In the genomic region with DNA sequence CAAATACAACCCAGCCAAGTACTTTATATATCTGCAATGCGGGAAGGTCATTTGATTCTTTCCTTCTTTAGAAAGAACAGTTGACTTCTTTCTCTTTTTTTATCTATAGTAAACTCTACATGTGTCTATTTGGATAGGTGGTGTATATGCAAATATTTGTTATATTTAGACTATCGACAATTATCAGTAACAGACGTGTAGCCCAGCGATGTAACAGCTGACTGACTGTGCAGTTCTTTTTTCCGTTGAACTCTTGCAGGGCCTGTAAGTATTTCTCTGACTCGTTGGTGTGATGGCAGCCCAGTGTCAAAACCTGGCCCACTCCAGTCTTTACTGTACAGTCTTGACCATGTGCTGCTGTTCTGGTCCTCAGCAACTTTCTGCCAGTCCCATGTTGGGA, we compare ENCODE assay signal across 24 mouse cellular contexts. TPM values are rescaled to one million over a fixed set of nuclear protein-coding genes. Genes with fewer than 3 reads are reported as not detected.
A peak's percentile ranks its signal among the peaks of the same experiment; 100 is the strongest.
DNase-seq lines count a peak whose midpoint lies in the region; ATAC-seq and TF ChIP-seq lines count a peak whose summit lies in the region.
"Had no signal": no experiment of that assay in that cellular context is flagged by ENCODE, and none has a peak within 500 bp of the region (broad histone marks: within the 10 kb centered on the region; RNA-seq: fewer than 3 reads in every experiment).

No protein-coding gene starts in this region.

- no peak overlapping the region for H3K4me3 ChIP-seq in G1E (ENCODE audit: low read depth, low read length)
- H3K4me3 ChIP-seq in MEL (ENCODE audit: control insufficient read depth in 1 of 2, insufficient read depth in 1 of 2, low read depth in 2 of 2, low read length in 2 of 2): peak overlapping the region; percentile 10 to 22
- H3K4me3 ChIP-seq in midbrain, postnatal 0 days (ENCODE audit: low read depth, low read length): no peak overlapping the region

- H3K9me3 ChIP-seq in G1E (replicated peaks) (no peaks in the 10 kb centered on the region), MEL (replicated peaks; ENCODE audit: insufficient read depth, low read length) (no peaks in the 10 kb centered on the region)
- H3K9me3 ChIP-seq in midbrain, postnatal 0 days (ENCODE audit: low read length): no peaks in the 10 kb centered on the region

- peak; percentile 62 for ATAC-seq in G1E (ENCODE audit: extremely low read depth, insufficient number of reproducible peaks, low FRiP score, poor library complexity, severe bottlenecking)
- ATAC-seq in midbrain, postnatal 0 days (ENCODE audit: low FRiP score): no peak
- ATAC-seq: activated CD4-positive, CD25-positive, alpha-beta regulatory T cell, adult 4 months; CD4-positive, CD25-positive, alpha-beta regulatory T cell, adult 4 months; Patski had no signal

- peak overlapping the region; percentile 79 for H3K27ac ChIP-seq in MEL (ENCODE audit: control insufficient read depth, low read depth, low read length)
- no peak overlapping the region for H3K27ac ChIP-seq in midbrain, postnatal 0 days (ENCODE audit: low read depth, low read length)

- H3K4me1 ChIP-seq in G1E (ENCODE audit: insufficient read depth, low read depth, low read length): peaks cover 48% of the 10 kb centered on the region
- peaks cover 10 to 19% of the 10 kb centered on the region in 2 experiments for H3K4me1 ChIP-seq in MEL (ENCODE audit: control insufficient read depth in 1 of 2, insufficient read depth in 2 of 2, low read length in 2 of 2)
- no peaks in the 10 kb centered on the region for H3K4me1 ChIP-seq in midbrain, postnatal 0 days (ENCODE audit: insufficient read depth, low read length)

- H3K36me3 ChIP-seq in G1E (replicated peaks): no peaks in the 10 kb centered on the region
- H3K36me3 ChIP-seq in MEL (ENCODE audit: control insufficient read depth in 1 of 2, insufficient read depth in 2 of 2, low read length in 2 of 2): peaks cover 0 to 17% of the 10 kb centered on the region in 2 experiments; a peak in 2 of 4 replicates
- no peaks in the 10 kb centered on the region for H3K36me3 ChIP-seq in midbrain, postnatal 0 days (ENCODE audit: insufficient read depth, low read length)

- WGBS in midbrain, postnatal 0 days: 83% methylated on average over 6 of the region's 6 CpGs

- TF ChIP-seq CTCF in G1E (IDR thresholded peaks at IDR 0.05; ENCODE audit: low read depth, low read length) (no peak), MEL (IDR thresholded peaks at IDR 0.05 in 2 of 3, conservative IDR thresholded peaks at IDR 0.05 in 1 of 3; ENCODE audit: control insufficient read depth in 1 of 3, insufficient read depth in 1 of 3, low read depth in 2 of 3, low read length in 3 of 3, poor library complexity in 1 of 3, severe bottlenecking in 1 of 3) (no peak)
- no peak for TF ChIP-seq CTCF in midbrain, postnatal 0 days (IDR thresholded peaks at IDR 0.05)

- TF ChIP-seq RAD21 in MEL (IDR thresholded peaks at IDR 0.05; ENCODE audit: low read depth, low read length): no peak

- TF ChIP-seq EP300 in MEL (IDR thresholded peaks at IDR 0.05; ENCODE audit: low read depth in 1 of 2, low read length in 2 of 2): peak; percentile 76 to 92

- DNase-seq in A20 (ENCODE audit: low read depth, low spot score) (peak; percentile 28), G1E (ENCODE audit: low spot score) (no peak), MEL (ENCODE audit: low read depth, low spot score) (peak; percentile 71)
- no peak for DNase-seq in midbrain, postnatal 0 days (ENCODE audit: low spot score)
- DNase-seq in adrenal gland, adult 18-20 months (ENCODE audit: low spot score in 2 of 2): no peak
- no peak for DNase-seq in heart, postnatal 4 days
- DNase-seq: adrenal gland, adult 2 months; adrenal gland, adult 8-10 months; adrenal gland, postnatal 10 days; adrenal gland, postnatal 14 days; adrenal gland, postnatal 25 days; adrenal gland, postnatal 36 days; B cell, adult 2 months; cerebellum, adult 11 months; cerebellum, adult 11-12 months; cerebellum, adult 18-20 months; cerebellum, adult 2 months; cerebellum, adult 8-10 months; cerebellum, adult 9-10 months; cerebellum, adult 9-11 months had no signal

- peak overlapping the region; percentile 51 for H3K9ac ChIP-seq in MEL (ENCODE audit: control insufficient read depth, low read depth, low read length, poor library complexity, severe bottlenecking)
- H3K9ac ChIP-seq in midbrain, postnatal 0 days (replicated peaks; ENCODE audit: low read length, poor library complexity, severe bottlenecking): no peak overlapping the region

- H3K27me3 ChIP-seq in G1E (ENCODE audit: insufficient read depth, low read length) (no peaks in the 10 kb centered on the region), MEL (ENCODE audit: control insufficient read depth in 1 of 2, insufficient read depth in 2 of 2, low read length in 2 of 2) (no peaks in the 10 kb centered on the region)
- no peaks in the 10 kb centered on the region for H3K27me3 ChIP-seq in midbrain, postnatal 0 days (ENCODE audit: insufficient read depth, low read length)
- H3K27me3 ChIP-seq: CH12.LX had no signal

- TF ChIP-seq POLR2A in MEL (IDR thresholded peaks at IDR 0.05; ENCODE audit: control insufficient read depth in 1 of 2, insufficient read depth in 1 of 2, low read depth in 1 of 2, low read length in 2 of 2, poor library complexity in 1 of 2): no peak

- no peak overlapping the region for H3K4me2 ChIP-seq in midbrain, postnatal 0 days (ENCODE audit: low read depth, low read length, poor library complexity, severe bottlenecking)

- H3K79me2 ChIP-seq in MEL (ENCODE audit: control insufficient read depth, insufficient read depth, low read length, poor library complexity): no peaks in the 10 kb centered on the region

TF ChIP-seq in MEL, 35 proteins besides CTCF, POLR2A, EP300 and RAD21:
- TF ChIP-seq TCF12 (IDR thresholded peaks at IDR 0.05; ENCODE audit: low read depth, low read length) (peak; percentile 86), SIN3A (IDR thresholded peaks at IDR 0.05; ENCODE audit: low read length) (peak; percentile 70), JUND (IDR thresholded peaks at IDR 0.05; ENCODE audit: low read depth, low read length) (no peak), MEF2A (IDR thresholded peaks at IDR 0.05; ENCODE audit: extremely low read depth, insufficient replicate concordance, low read depth, low read length, poor library complexity, severe bottlenecking) (peak; percentile 95), ETS1 (IDR thresholded peaks at IDR 0.05; ENCODE audit: low read depth, low read length) (peak; percentile 99), ZNF384 (IDR thresholded peaks at IDR 0.05; ENCODE audit: low read depth, low read length) (peak; percentile 51), RCOR1 (IDR thresholded peaks at IDR 0.05; ENCODE audit: low read depth, low read length) (no peak), MYB (IDR thresholded peaks at IDR 0.05; ENCODE audit: low read depth, low read length) (peak; percentile 87), GATA1 (IDR thresholded peaks at IDR 0.05; ENCODE audit: low read depth, low read length) (peak; percentile 86)
TF ChIP-seq in MEL: peak in this region for 7.

RNA-seq across cellular contexts. Expression of gene Ccdc39, which starts 2.5 kb away (rescaled TPM):
- 8.2 and 13.7 TPM in 2 replicates for total RNA-seq in G1E (2014; fragmentation: Nextera tagmentation)
- 4.1 and 5.1 TPM in 2 replicates for total RNA-seq in G1E (2017)
- 0.14 and 0.17 TPM in 2 replicates for polyA plus RNA-seq in G1E (2012)
- total RNA-seq in MEL (2012; rRNA removed): 0.96 and 1.2 TPM in 2 replicates
- polyA plus RNA-seq in MEL (2012; ENCODE audit: insufficient read depth in 1 of 2, insufficient read length in 2 of 2, low read depth in 1 of 2, low replicate concordance in 2 of 2, missing spikeins in 1 of 2): 1 to 10 TPM in 1 of 2 experiments, not detected in 1; 6.1 TPM
- 23.1 and 28.6 TPM in 2 replicates for total RNA-seq in midbrain, postnatal 0 days (2014; rRNA removed)
- polyA plus RNA-seq in midbrain, postnatal 0 days (2015; fragmentation: Nextera tagmentation; extraction: Ambion mirVana): 14.5 and 17.3 TPM in 2 replicates
- total RNA-seq in adrenal gland, adult 18-20 months (2021): 1 to 10 TPM; 2.1 to 2.6 TPM
- under 1 TPM; 0.24 to 0.81 TPM for total RNA-seq in heart, postnatal 4 days (2021)

RNA-seq across cellular contexts. Expression of gene Ttc14, which starts 47.0 kb away (rescaled TPM):
- total RNA-seq in G1E (2014; fragmentation: Nextera tagmentation) (64.7 and 73.2 TPM in 2 replicates), G1E (2017) (99.6 and 112 TPM in 2 replicates), MEL (2012; rRNA removed) (20.2 and 24.6 TPM in 2 replicates)
- polyA plus RNA-seq in G1E (2012) (30.7 and 30.8 TPM in 2 replicates), MEL (2012; ENCODE audit: insufficient read depth in 1 of 2, insufficient read length in 2 of 2, low read depth in 1 of 2, low replicate concordance in 2 of 2, missing spikeins in 1 of 2) (10 to 100 TPM; 26.4 to 54.2 TPM)
- total RNA-seq in midbrain, postnatal 0 days (2014; rRNA removed): 51.8 and 60.8 TPM in 2 replicates
- polyA plus RNA-seq in midbrain, postnatal 0 days (2015; fragmentation: Nextera tagmentation; extraction: Ambion mirVana): 54.2 and 62.5 TPM in 2 replicates
- 10 to 100 TPM; 32.1 to 46.6 TPM for total RNA-seq in adrenal gland, adult 18-20 months (2021)
- total RNA-seq in heart, postnatal 4 days (2021): 10 to 100 TPM; 26.5 to 28.8 TPM

Comparison
In these comparisons a context has a peak if more than half of its experiments do, and no peak if none do; other contexts are left out.
1. DNase-seq: peak in A20 (single experiment) and MEL (single experiment); none in G1E (single experiment), midbrain, postnatal 0 days (single experiment), adrenal gland, adult 18-20 months (0 of 2) and heart, postnatal 4 days (single experiment).
2. H3K4me3 ChIP-seq: peak in MEL (2 of 2); none in G1E (single experiment) and midbrain, postnatal 0 days (single experiment).